Mouse (Mus musculus): Measurements from ENCODE around the gene Rhbdl1.
"Not testable (repeated sequence)": the region's sequence is repeated elsewhere in the genome, so short reads cannot be mapped to it uniquely, and the experiment has no call there.

Rhbdl1 gene

DNA sequence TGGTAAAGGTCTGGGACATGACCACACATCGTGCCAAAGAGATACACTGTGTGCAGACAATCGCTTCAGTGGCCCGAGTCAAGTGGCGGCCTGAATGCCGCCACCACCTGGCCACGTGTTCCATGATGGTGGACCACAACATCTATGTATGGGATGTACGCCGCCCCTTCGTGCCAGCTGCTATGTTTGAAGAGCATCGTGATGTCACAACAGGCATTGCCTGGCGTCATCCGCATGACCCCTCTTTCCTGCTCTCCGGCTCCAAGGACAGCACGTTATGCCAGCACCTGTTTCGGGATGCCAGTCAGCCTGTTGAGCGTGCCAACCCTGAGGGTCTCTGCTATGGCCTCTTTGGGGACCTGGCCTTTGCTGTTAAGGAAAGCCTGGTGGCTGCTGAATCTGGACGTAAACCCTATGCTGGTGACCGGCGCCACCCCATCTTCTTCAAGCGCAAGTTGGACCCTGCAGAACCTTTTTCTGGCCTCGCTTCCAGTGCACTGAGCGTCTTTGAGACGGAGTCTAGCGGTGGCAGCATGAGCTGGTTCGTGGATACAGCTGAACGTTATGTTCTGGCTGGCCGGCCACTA lies 11.0 kb downstream of the Rhbdl1 start:
- DNase-seq (ENCODE audit: low read depth, low spot score) = no peak

DNA sequence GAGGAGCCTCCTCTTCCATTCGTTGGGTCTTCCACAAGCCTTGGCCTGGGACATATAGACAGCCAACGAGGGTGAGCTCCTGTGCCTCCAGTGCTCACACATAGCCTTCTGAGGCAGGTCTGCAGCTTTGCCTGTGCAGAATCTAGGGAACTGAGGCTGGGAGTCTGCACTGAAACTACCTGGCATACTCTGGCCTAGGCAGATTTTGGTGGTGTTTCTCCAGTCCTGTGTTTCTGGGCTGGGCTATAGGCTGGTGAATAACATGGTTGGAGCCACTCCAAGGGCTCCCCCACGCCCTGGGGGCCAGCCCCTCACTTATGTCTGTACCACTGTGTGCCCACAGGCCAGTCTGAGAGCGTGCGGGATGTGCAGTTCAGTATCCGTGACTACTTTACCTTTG lies 11.8 kb downstream of the Rhbdl1 start:
- DNase-seq (ENCODE audit: low read depth, low spot score) = no peak

DNA sequence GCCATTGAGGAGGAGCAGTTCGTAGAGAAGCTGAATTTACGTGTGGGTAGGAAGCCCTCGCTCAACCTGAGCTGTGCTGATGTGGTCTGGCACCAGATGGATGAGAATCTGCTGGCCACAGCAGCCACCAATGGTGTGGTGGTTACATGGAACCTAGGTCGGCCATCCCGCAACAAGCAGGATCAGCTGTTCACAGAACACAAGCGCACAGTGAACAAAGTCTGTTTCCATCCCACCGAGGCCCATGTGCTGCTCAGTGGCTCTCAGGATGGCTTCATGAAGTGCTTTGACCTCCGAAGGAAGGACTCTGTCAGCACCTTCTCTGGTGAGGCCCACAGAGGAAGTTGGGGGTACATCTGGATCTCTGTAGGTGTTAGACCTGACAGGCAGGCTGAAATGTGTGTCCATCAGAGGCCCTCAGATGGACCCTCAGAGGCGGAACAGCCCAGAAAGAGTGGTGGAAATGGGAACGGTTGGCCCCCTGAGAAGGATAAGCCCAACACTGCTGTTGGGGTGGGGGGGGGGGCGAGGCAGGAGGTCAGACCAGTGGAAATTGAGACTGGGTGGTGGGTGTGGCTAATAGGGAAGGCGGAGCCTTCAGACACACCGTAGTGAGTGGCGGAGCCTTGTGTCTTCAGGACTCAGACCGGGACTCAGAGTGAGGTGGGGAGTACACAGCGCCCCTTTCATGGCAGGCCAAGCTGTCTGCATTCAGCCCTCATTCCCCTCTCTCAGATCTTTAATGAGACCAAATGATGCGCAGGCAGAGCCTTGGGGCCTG lies 12.5 kb downstream of the Rhbdl1 start:
- no peak for DNase-seq (ENCODE audit: low read depth, low spot score)

DNA sequence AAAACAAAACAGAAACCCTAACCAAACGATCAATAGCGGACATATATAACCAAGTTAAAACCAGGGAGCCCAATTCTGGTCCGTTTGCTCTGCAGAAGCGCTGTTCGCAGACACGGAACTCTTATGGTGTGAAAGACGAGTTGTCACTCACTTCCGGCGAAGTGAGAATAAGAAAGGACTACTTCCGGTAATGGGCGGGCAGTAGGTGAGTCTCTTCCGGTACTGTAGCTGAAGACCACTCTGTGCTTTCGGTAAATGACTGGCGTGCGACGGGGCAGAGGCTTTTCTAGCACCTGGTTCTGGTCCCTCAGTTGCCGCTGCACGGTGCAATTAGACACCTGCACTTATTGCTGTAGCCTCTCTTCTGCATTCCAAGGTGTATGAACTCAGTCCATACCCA lies 13.6 kb downstream of the Rhbdl1 start, which contains the start of gene Wdr24:
TSS of gene Wdr24 (plus strand) at position 176 of the 400 bp plus-strand sequence.
- DNase-seq (ENCODE audit: low read depth, low spot score) = peak; percentile 95

DNA sequence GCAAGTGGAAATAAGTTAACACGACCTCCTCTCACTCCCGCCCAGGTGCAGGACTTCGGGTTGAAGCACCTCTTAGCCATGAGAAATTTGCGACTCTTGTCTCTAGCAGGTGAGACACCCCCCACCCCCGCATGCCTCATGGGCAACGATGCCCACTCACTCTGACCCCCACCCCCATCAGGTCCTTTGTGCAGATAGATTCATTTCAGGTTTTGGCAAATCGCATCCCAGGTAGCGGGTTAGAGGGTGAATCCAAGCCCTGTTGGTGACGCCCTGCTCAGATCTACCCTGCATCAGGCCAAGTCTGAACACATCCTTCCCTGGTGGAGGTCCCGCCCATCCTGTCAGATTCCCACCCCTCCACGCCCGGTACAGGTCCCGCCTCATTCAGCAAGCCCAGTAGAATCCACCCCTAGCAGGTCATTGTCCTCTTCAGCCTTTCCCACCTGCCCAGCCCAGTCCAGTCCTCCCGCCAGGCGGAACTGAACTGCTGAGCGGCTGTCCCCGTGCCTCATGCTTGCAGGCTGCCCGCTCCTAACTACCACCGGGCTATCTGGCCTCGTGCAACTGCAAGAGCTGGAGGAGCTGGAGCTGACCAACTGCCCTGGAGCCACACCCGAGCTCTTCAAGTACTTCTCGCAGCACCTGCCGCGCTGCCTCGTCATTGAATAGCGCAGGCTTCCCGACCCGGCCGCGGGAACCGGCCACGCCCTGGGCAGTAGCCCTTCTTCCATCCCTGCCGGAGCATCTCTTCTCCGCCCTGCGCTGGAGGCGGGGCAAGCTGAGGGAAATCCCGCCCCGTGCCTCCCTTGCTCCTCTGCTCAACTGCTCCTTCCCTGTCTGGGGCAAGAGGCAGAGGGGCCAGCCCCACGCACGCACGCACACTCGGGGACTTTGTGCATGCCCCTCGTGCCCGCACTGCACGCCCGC lies 18.0 kb downstream of the Rhbdl1 start:
- peak; percentile 72 for DNase-seq (ENCODE audit: low read depth, low spot score)

DNA sequence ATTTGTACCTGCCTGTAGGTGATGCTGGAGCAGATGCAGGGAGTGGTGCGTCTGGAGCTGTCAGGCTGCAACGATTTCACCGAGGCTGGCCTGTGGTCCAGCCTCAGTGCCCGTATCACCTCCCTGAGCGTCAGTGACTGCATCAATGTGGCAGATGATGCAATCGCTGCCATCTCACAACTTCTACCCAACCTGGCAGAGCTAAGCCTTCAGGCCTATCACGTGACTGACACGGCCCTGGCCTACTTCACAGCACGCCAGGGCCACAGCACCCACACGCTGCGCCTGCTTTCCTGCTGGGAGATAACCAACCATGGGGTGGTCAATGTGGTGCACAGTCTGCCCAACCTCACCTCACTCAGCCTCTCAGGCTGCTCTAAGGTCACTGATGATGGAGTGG lies 19.4 kb downstream of the Rhbdl1 start:
- no peak for DNase-seq (ENCODE audit: low read depth, low spot score)

DNA sequence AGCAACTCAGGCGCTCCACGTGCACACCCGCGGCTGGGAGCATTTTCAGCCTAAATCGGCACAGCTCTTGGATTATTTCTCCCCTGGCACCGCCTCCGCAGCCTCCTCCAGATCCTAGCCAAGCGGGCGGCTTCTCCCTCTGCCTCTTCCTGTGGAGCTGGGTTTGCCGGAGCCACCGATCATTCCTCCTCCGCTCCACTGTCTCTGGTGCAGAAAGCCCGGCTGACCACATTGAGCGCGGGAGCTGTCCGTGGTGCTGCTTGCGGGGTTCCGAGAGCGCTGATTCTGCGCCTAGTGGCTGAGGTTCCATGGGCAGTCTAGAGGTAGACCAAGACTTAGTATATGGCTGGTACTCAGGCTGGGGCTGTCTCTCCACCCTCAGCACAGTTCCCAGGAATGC lies 23.6 kb downstream of the Rhbdl1 start:
- DNase-seq (ENCODE audit: low read depth, low spot score) = peak; percentile 91

DNA sequence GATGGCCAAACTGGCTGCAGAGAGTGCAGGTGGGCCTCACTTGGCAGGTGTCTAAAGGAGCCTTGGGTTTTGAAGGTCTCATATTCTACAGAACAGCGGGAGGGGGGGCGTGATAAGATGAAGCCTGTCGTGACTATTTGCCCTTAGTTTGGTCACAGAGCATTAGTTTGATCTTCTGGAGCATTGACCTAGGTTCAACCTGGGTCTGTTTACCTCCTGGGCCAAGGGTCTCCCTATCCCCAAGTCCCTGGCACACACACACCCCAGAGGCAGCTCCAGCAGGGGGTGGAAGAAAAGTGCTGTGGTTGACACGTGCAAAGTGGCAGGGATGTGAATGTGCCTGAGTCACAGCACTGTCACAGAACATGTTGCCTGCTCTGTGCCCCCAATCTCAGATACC lies 26.2 kb downstream of the Rhbdl1 start:
- DNase-seq (ENCODE audit: low read depth, low spot score) = no peak

DNA sequence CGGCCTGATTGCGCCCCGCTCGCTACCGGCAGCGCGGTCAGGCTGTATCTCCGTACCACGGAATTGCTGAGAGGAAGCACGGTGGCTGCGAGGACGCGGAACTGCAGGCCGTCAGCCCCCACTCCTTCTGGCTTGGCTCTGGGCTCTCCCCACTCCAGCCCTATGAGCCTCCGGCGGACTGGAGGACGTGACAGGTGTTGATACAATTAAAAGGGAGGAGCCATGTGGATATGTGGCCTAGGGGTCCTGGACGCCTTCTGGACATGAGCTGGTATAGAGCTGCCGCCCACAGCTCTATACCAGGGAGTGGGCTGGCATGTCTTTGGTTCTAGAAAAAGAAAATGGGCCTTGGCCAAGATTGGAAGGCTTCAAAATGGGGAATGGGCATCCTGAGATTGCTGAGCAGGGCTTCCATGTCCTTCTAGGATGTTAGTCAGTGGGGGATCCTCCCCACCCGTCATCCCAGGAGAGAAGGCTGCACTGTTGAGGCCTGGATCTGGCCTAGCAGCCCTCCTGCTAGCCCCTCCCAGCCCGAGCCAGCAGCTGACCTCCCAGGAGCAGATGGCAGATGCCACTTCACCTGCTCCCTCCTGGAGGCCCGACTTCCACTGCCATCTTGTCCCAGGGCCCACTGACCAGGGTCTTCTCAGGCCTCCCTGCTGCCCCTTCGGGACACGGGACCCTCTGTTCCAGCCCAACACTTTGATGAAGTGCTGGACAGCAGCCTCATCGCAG lies 27.3 kb downstream of the Rhbdl1 start:
- no peak for DNase-seq (ENCODE audit: low read depth, low spot score)

DNA sequence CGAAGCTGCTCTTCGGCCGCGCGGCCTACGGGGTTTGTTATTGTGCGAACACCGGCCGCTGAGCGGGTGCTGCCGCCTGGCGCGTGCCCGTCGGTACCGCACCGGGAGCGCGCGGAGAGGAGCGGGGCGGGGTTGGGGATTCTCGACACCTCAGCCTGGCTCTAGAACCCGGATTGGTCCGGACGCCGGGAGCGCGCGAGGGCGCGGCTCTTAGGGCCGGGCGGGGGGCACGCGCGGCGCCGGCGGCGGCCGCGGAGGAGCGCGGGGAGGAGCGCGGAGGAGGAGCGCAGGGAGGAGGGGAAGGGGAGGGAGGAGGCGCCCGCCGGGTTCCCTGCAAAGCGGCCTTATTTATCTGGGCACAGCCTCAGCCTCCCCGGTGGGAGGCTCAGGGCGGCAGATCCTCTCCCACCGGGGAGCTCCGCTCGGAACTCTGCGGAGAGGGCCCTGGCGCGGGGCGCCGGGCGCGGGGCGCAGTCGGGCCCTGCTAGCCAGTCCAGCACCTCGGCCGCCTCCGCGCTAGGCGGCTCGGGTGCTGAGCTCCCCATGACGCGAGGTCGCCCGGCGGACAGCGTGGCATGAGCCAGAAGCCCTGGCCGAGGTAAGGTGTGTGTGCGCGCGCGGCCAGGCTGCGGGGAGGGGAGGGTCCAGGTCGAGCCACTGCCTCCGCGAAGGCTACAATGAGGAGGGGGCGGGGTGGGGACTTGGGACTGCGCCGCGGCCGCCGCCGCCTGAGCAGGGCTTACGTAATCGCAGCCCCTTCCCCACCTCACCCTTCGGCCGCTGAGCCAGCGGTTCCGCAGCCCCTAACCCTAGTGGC lies 28.1 kb downstream of the Rhbdl1 start, which contains the start of gene Fbxl16:
TSS of gene Fbxl16 (plus strand) at position 297 of the 817 bp plus-strand sequence.
- peak; percentile 85 for DNase-seq (ENCODE audit: low read depth, low spot score)

DNA sequence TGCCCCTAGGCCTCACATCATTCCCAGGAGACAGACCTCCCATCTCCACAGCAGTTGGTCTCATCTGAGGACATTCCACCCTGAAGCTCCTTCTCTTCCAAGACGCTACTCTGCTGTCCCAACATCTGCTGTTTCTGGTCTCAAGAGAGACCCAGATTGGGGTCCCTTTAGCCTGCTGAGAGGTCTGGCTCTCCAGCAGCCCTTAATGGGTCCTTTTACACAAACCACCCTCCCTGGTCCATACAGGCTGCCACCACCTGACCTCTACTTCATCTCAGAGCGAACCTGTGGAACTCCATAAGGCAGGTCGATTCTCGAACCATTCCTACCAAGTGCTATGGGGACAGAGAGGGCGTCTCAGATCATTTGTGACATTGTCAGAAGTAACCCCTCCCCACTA lies 29.1 kb downstream of the Rhbdl1 start:
- DNase-seq (ENCODE audit: low read depth, low spot score) = no peak

DNA sequence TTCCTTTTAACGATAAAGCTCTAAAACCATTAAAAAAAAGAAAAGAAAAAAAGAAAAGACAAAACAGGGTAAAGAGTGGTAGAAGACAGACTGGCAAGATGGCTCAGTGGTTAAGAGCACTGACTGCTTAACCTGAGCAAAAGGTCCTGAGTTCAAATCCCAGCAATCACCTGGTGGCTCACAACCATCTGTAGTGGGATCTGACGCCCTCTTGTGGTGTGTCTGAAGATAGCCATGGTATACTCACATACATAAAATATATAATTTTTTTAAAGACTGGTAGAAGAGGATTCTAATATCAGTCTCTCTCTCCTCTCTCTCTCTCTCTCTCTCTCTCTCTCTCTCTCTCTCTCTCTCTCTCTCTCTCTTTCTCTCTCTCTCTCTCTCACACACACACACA lies 29.6 kb downstream of the Rhbdl1 start:
- DNase-seq (ENCODE audit: low read depth, low spot score) = not testable (repeated sequence)

DNA sequence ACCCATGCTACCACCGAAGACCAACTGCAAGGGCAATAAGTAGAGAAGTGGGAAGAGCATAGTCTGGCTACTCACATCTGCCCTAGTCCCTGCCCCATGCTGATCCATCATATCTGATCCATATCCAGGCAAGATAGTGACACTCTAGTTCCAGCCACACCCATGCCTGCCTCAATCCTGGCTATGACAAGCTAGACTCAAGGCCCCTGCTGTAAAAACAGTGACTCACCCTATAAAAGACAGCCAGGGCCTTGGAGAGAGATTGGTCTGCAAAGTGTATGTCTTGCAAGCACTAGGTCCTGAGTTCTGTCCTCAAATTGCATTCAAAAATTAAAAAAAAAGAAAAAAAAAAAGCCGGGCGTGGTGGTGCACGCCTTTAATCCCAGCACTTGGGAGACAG lies 30.6 kb downstream of the Rhbdl1 start:
- no peak for DNase-seq (ENCODE audit: low read depth, low spot score)

DNA sequence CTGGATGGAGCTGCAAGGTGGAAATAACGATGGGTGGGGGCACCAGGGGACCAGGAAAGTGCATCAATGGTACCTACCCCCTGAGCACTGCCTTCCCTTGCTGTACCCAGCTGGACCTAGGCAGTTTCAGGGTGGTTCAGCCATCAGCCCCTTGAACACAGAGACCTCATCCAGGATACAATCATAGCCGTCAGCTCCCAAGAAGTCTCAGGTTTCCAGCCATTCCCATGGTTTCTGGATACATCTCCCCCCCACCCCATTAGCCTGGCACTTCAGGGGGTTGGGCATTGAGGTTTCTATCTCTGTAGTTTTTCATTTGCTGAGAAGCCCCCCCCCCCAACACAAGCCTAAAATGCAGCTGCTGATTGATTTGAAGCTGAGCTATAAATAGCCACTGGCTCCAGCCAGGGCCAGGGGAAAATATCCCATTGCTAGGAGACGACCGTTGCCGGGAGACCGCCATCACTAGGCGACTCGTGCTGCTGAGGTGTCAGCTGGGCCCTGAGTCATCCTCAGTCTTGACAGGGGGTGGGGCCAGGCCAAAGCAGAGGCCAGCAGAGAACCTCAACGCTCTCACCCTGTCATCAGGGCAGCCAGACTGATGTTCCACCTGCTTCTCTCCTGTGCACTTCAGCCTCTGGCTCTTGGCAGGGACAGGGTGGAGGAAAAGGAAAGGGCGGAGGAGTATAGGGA lies 34.1 kb downstream of the Rhbdl1 start:
- DNase-seq (ENCODE audit: low read depth, low spot score) = peak; percentile 33

DNA sequence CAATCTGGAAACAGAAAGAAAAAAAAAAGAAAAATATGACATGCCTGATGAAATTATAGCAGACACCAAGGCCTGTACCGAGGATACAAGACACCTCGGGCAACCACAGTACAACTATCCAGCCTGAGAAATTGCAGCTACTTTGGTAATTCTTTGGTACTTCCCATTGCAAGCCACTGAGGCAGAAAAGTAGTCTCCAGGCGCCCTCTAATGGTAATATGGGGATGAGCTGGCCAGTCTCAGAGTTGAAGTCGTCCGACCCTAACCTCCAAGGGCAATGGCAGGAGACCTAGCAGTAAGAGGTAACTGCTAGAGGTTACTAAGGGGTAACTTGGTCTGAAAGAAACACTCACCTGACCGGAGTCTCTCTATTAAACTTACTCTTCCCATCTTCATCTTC lies 36.1 kb downstream of the Rhbdl1 start:
- peak; percentile 79 for DNase-seq (ENCODE audit: low read depth, low spot score)

DNA sequence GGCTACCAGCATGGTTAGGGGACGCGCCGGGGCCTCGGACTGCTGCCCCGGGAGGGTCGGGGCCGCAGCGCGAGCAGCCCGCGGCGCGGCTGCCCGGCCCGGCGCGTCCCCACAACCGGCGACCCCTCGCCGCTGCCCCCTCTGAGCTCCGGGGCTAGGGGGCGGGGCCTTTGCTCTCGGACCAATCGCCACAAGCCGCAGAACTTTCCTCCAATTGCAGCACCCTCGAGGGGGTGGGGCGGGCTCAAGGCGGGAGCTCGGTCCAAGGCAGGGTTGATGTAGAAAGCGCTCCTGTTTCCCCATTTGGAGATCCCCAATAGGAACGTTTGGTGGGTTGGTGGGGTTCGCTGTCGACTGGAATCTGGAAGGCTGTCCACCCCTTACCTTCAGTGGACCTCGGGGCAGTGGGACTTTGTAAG lies 40.1 kb downstream of the Rhbdl1 start, which contains the start of gene Metrn:
TSS of gene Metrn (minus strand) at position 186 of the 419 bp plus-strand sequence.
- DNase-seq (ENCODE audit: low read depth, low spot score) = peak; percentile 84

DNA sequence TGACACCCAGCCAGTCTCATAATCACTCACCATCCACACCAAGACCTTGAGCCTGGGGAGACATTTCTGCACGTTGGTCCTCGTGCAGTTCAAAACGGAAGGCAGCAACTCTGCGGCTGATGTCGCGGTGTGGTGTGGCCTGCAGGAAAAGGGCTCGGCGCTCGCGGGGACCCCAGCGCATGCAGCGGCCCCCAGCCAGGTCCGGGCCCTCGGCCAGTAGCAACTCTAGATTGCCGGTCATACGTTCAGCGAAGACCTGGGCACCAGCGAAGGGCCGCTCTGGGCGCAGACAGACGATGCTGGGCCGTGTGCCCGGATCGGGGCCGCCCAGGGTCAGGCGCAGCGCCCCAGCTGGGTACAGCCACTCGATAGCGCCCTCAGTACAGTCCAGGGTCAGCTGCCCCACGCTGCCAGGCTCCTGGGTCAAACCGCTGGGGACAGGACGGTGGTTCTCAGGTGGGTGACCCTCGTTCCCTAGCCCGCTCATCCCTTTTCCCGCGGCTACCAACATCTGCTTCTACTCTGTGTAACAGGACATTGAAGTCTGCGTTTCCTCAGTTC lies 40.8 kb downstream of the Rhbdl1 start:
- DNase-seq (ENCODE audit: low read depth, low spot score) = no peak

DNA sequence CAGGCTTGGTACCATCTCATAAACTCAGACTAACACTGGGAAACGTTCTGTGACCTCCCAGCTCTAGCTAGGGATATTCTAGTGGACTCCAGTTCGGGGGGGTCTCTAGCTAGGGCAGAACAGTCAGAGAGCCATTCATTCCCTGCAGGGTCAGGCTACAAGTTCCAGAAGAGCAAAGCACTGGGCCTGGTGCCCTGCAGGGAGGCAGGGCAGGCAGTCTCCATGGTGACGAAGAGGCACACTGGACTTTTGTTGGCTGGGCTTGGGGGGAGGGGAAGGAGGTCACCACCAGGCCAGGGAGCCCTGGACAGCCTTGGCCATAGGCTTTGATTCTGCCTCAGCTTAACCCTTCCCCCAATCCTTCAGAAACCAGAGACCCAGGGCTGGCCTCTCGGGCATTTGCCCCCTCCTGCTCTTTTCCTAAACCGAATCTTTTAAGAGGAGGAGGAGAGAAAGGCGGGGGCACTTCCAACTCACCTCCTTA lies 41.4 kb downstream of the Rhbdl1 start, which contains the start of gene AC134908.4:
TSS of gene AC134908.4 (minus strand) at position 51 of the 484 bp plus-strand sequence.
- no peak for DNase-seq (ENCODE audit: low read depth, low spot score)

DNA sequence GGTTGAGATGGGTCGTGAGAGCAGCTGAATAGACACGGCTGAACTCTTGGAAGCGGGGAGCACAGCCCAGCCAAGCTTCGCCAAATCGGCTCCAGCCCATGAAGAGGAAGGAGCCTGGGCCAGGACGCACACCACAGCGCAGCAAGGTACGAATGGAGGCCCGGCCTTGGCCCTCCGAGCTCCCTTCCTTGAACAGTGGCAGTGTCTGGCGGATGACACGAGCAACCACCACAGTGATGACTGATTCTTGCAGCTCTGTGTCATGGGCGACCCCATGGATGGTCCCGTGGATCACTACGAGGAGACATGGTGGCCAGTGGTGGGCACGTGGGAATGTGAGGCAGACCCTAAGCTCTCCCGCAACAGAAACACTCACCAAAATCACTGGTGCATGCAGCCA lies 42.1 kb downstream of the Rhbdl1 start:
- no peak for DNase-seq (ENCODE audit: low read depth, low spot score)

Data from ES-CJ7 (cell line).